Mouse (Mus musculus) heart, embryonic 14.5 days (tissue): ENCODE measurements around the gene Pkn2. TPM values are rescaled to one million over a fixed set of nuclear protein-coding genes. Genes with fewer than 3 reads are reported as not detected.

Experiments used
- ATAC-seq: fragments of 200-750 bp; cut with Nextera tagmentation; 2 replicates; pipeline ENCODE4 v1.8.0; 2017; ENCODE audit warnings: low read depth, moderate TSS enrichment; ENCODE audit not compliant: insufficient number of reproducible peaks, insufficient read depth, low FRiP score
- H3K27ac ChIP-seq, 2 experiments: fragments of 200-500 bp in 1 of 2; fragments of 300-500 bp in 1 of 2; sonication (generic) in 1 of 2; replicated peaks in 1 of 2; 2 replicates each; pipeline ENCODE4 v1.5.1; 2012 to 2014; ENCODE audit warnings: low read depth in 2 of 2, low read length in 2 of 2, control low read depth in 1 of 2, mild to moderate bottlenecking in 1 of 2, mixed read lengths in 1 of 2; ENCODE audit not compliant: control insufficient read depth in 1 of 2, insufficient read depth in 1 of 2
- H3K27me3 ChIP-seq: fragments of 300-500 bp; sonication (generic); 2 replicates; pipeline ENCODE4 v1.6.1; 2014; ENCODE audit warnings: mild to moderate bottlenecking, low read length, control low read depth; ENCODE audit not compliant: control insufficient read depth, insufficient read depth
- H3K36me3 ChIP-seq: fragments of 300-500 bp; sonication (generic); 2 replicates; pipeline ENCODE4 v1.6.1; 2014; ENCODE audit warnings: mild to moderate bottlenecking, control low read depth, low read length, mixed read lengths; ENCODE audit not compliant: control insufficient read depth, insufficient read depth
- H3K4me1 ChIP-seq, 2 experiments: fragments of 200-500 bp in 1 of 2; fragments of 300-500 bp in 1 of 2; sonication (generic) in 1 of 2; 2 replicates each; pipeline ENCODE4 v1.6.1; 2012 to 2014; ENCODE audit warnings: low read length in 2 of 2, control low read depth in 1 of 2, mixed read lengths in 1 of 2; ENCODE audit not compliant: control insufficient read depth in 2 of 2, insufficient read depth in 2 of 2
- H3K4me2 ChIP-seq: fragments of 300-500 bp; sonication (generic); 2 replicates; pipeline ENCODE4 v1.6.1; 2014; ENCODE audit warnings: mild to moderate bottlenecking, low read length
- H3K4me3 ChIP-seq, 2 experiments: fragments of 200-500 bp in 1 of 2; fragments of 300-500 bp in 1 of 2; sonication (generic) in 1 of 2; 2 replicates each; pipeline ENCODE4 v1.5.1; 2012 to 2014; ENCODE audit warnings: low read length in 2 of 2, mild to moderate bottlenecking in 2 of 2, control low read depth in 1 of 2, low read depth in 1 of 2, moderate library complexity in 1 of 2; ENCODE audit not compliant: control insufficient read depth in 1 of 2, insufficient read depth in 1 of 2
- H3K9ac ChIP-seq: fragments of 300-500 bp; sonication (generic); 2 replicates; pipeline ENCODE4 v1.6.1; 2014; ENCODE audit warnings: mild to moderate bottlenecking, low read length
- H3K9me3 ChIP-seq: fragments of 300-500 bp; sonication (generic); 2 replicates; pipeline ENCODE4 v1.6.1; 2016; ENCODE audit warnings: low read length, control low read depth; ENCODE audit not compliant: control insufficient read depth
- WGBS: fragments of 180-500 bp; shearing (Covaris S2); extraction: QIAGEN DNeasy Blood & Tissue Kit; methylation state at CpG from one replicate; pipeline ENCODE4 v1.1.7; 2014; 5-methylcytosine and 5-hydroxymethylcytosine counted together
- polyA plus RNA-seq: library from polyadenylated mRNA; unstranded; fragments of >200 nt; fragmentation: Nextera tagmentation; extraction: Ambion mirVana; gene quantifications from 2 replicates; pipeline ENCODE4 v1.2.1, GENCODE M21; 2014

The Pkn2 gene
- polyA plus RNA-seq, 1 experiment from 2014 or later: 43.9 TPM

DNA sequence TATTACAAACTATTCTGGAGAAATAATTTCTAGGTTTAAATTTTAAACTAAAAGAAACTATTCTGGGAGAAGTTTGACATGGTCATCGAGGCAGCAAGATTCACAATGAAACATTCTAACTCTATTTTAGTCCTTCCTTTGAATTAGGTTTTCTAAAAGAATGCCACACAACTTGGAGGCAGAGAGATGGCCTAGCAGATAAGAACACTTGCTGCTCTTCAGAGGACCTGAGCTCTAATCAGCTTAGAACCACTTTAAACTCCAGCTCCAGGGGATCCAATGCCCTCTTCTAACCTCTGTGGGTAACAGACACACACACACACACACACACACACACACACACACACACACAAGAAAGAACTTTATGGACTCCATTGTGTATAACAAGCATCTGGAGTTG is 31.5 kb upstream of the Pkn2 start:
- no peak overlapping the region for H3K27ac ChIP-seq
- H3K36me3 ChIP-seq: no peaks in the 10 kb centered on the region
- no peak overlapping the region for H3K4me2 ChIP-seq
- WGBS: 61% methylated on average over 1 of the region's 1 CpGs
- no peak overlapping the region for H3K4me3 ChIP-seq
- ATAC-seq: no peak
- H3K9ac ChIP-seq: no peak overlapping the region
- H3K4me1 ChIP-seq: peaks cover 0 to 2% of the 10 kb centered on the region in 2 experiments; a peak in 2 of 4 replicates
- no peaks in the 10 kb centered on the region for H3K9me3 ChIP-seq
- no peaks in the 10 kb centered on the region for H3K27me3 ChIP-seq

DNA sequence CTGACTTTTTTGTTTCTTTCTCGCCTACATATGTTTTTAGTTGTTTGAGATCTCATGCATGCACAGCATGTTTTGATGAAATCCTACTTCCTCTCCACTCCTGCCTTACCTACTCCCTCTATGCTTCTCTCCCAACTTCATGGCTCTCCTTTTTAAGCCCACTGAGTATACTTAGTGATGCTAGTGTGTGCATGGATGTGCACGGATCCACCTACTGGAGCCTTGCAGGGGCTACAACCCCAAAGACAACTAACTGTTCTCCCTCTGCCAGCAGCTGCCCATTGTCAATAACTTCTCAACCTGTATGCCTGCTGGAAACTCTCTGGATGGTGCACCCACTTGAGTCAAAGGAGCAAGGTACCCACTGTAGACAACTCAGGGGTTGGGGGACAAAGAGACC is 17.9 kb upstream of the Pkn2 start:
- ATAC-seq: no peak
- no peaks in the 10 kb centered on the region for H3K4me1 ChIP-seq
- H3K36me3 ChIP-seq: no peaks in the 10 kb centered on the region
- H3K27me3 ChIP-seq: no peaks in the 10 kb centered on the region
- no peak overlapping the region for H3K27ac ChIP-seq
- no peak overlapping the region for H3K4me2 ChIP-seq
- no peak overlapping the region for H3K4me3 ChIP-seq
- no peak overlapping the region for H3K9ac ChIP-seq
- 87% methylated on average over 2 of the region's 2 CpGs for WGBS
- 0 out of 2 replicates have a peak, but pooled peaks cover 2% of the 10 kb centered on the region for H3K9me3 ChIP-seq

DNA sequence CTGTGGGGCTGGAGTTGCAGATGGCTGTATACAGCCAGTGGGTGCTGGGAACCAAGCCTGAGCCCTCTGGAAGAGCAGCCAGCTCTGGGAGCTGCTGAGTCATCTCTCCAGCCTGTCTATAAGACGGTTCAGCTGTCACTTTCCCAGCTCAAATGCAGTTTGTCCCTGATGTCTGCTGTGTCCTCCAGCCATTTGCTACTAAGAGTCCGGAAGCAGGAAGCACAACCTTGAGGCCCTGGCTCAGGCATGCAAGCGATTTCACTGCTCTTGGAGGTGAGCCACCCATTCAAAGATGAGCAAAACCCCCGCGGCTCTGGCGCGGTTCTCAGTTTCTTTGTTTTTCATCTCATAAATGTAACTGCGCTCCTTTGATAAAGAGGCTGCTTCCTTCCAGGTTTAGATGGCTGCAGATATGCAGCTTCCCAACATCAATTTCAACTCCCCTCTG is 17.2 kb upstream of the Pkn2 start:
- ATAC-seq: no peak
- 0 out of 2 replicates have a peak, but pooled peaks cover 2% of the 10 kb centered on the region for H3K9me3 ChIP-seq
- H3K36me3 ChIP-seq: no peaks in the 10 kb centered on the region
- H3K27me3 ChIP-seq: no peaks in the 10 kb centered on the region
- no peak overlapping the region for H3K4me2 ChIP-seq
- no peak overlapping the region for H3K9ac ChIP-seq
- WGBS: 59% methylated on average over 8 of the region's 8 CpGs
- no peak overlapping the region for H3K27ac ChIP-seq
- H3K4me1 ChIP-seq: no peaks in the 10 kb centered on the region
- H3K4me3 ChIP-seq: no peak overlapping the region

DNA sequence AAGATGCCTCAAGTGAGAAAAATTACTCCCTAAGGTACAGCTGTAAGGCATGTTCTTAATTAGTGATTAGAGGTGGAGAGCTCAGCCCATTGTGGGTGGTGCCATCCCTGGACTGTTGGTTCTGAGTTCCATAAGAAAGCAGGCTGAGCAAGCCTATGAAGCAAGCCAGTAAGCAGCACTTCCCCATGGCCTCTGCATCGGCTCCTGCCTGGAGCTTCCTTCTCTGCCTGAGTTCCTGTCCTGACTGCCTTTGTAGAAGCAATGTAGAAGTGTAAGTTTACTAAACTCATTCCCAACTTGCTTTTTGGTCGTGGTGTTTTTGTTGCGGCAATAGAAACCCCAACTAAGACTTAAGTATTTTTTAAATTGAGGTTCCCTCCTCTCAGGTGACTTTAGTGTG is 8.6 kb upstream of the Pkn2 start:
- Histone ChIP-seq H3K4me1 (no peaks in the 10 kb centered on the region), H3K9me3 (no peaks in the 10 kb centered on the region), H3K4me2 (no peak overlapping the region), H3K9ac (no peak overlapping the region), H3K36me3 (no peaks in the 10 kb centered on the region), H3K4me3 (no peak overlapping the region), H3K27ac (no peak overlapping the region), H3K27me3 (no peaks in the 10 kb centered on the region)
- WGBS: 86% methylated on average over 3 of the region's 3 CpGs
- no peak for ATAC-seq

DNA sequence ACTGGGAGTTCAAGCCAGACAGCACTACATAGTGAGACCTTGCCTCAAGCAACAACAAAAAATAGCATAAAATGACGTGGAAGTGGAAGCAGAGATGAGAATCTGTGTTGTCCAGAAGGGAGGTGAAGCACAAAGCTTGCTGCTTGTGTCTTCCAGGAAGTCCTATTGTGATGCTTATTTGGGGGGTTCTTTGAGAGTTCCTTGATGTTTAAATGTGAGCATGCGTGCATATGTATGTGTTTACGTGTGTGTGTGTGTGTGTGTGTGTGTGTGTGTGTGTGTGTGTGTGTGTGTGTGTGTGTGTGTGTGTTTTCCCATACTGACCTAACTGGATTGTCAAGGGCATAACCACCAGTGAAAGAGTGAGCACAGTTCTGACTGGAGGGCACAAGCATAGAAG is 5.2 kb upstream of the Pkn2 start:
- ATAC-seq: no peak
- Histone ChIP-seq H3K27me3 (no peaks in the 10 kb centered on the region), H3K4me1 (0 out of 4 replicates have a peak, but pooled peaks cover 0 to 3% of the 10 kb centered on the region in 2 experiments), H3K4me2 (no peak overlapping the region), H3K36me3 (no peaks in the 10 kb centered on the region), H3K4me3 (no peak overlapping the region), H3K27ac (no peak overlapping the region), H3K9me3 (no peaks in the 10 kb centered on the region), H3K9ac (no peak overlapping the region)
- 79% methylated on average over 3 of the region's 3 CpGs for WGBS

DNA sequence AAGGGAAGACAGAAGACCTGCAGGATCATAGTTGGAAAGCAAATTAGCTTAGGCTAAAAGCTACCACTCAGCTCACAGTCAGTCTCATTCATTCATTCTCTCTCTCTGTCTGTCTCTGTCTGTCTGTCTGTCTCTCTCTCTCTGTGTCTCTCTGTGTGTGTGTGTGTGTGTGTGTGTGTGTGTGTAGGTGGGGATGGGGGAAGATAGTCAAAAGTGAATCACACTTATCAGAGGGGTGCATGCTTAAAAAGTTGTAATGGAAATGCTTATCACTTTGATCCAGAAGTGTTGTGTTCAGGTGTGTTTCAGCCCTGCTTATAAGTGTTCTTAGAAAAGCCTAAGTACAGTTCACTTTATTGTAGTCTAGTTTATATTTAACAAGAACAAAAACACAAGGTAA is 2.8 kb upstream of the Pkn2 start:
- H3K4me3 ChIP-seq: no peak overlapping the region
- no peaks in the 10 kb centered on the region for H3K36me3 ChIP-seq
- H3K9ac ChIP-seq: no peak overlapping the region
- H3K27me3 ChIP-seq: no peaks in the 10 kb centered on the region
- no peak overlapping the region for H3K4me2 ChIP-seq
- H3K9me3 ChIP-seq: no peaks in the 10 kb centered on the region
- peaks cover 0 to 6% of the 10 kb centered on the region in 2 experiments; a peak in 1 of 4 replicates for H3K4me1 ChIP-seq
- no peak overlapping the region for H3K27ac ChIP-seq
- no peak for ATAC-seq

DNA sequence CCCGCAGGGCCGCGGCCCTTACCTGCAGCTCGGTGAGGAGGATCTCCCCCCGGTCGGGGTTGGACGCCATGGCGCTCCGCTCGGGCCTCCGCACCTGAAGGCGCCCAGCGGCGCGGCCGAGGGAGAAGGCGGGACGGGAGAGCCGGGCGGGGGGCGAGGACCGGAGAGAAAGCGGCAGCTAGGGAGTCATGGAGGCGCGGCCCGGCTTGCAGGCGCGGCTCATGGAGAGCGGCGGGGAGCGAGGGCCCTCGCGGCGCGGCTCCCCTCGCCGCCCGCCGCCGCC is 274 bp downstream of the Pkn2 start:
- Histone ChIP-seq H3K27me3 (no peaks in the 10 kb centered on the region), H3K9ac (peak overlapping the region; percentile 97), H3K4me3 (peak overlapping the region; percentile 93 to 99), H3K27ac (peak overlapping the region; percentile 92 to 96), H3K9me3 (no peaks in the 10 kb centered on the region), H3K4me1 (peaks cover 0 to 11% of the 10 kb centered on the region in 2 experiments; a peak in 2 of 4 replicates), H3K4me2 (peak overlapping the region; percentile 67), H3K36me3 (no peaks in the 10 kb centered on the region)
- ATAC-seq: peak; percentile 47
- 0% methylated on average over 21 of the region's 40 CpGs for WGBS

DNA sequence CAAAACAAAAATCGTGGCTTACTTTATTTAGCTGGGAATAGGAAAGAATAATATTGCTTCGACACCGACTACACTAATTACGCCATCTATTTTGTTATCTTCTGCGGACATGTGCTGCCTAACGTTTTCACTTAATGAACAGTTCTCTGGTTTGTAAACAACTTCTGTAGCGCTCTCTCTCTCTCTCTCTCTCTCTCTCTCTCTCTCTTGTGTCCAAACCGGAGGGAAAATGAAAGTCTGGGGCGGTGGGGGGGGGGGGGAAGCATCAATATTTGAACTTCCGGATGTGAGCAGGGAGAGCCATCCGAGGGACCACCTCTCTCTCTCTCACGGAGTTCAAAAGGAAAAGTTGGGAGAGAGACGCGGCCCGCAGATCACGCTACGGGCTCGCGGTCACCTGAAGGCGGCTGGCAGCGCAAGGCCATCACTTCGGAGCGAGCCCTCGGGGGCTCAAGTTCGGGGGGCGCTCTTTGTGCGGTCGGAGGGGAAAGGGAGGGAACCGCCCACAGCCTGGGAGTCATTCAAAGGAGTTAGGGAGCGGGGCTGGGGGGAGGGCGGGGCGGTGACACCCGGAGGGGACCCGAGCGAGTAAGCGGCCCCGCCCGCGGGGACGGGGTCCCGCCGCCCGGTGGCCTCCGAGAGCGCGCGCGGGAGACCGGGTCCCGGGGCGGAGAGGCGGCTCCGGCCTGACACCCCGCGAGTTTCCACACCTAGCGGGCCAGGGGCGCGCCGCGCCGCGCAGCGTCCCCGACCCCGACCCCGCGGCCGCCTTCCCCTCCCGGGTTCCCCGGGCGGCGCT is 815 bp downstream of the Pkn2 start:
- Histone ChIP-seq H3K9ac (peak overlapping the region; percentile 97), H3K4me2 (peak overlapping the region; percentile 67), H3K9me3 (no peaks in the 10 kb centered on the region), H3K4me3 (peak overlapping the region; percentile 93 to 99), H3K4me1 (peaks cover 0 to 11% of the 10 kb centered on the region in 2 experiments; a peak in 2 of 4 replicates), H3K27ac (peak overlapping the region; percentile 92 to 96), H3K27me3 (no peaks in the 10 kb centered on the region), H3K36me3 (no peaks in the 10 kb centered on the region)
- peak; percentile 31 for ATAC-seq
- WGBS: under 1% methylated on average over 42 of the region's 72 CpGs
